Mouse (Mus musculus) stomach, postnatal 0 days (tissue): Measurements from ENCODE around the gene Cmtm1. TPM values are rescaled to one million over a fixed set of nuclear protein-coding genes. Genes with fewer than 3 reads are reported as not detected.
"Not testable (repeated sequence)": the region's sequence is repeated elsewhere in the genome, so short reads cannot be mapped to it uniquely, and the experiment has no call there.

Experiments
- ATAC-seq: fragments of 200-750 bp; cut with Nextera tagmentation; 2 replicates; pipeline ENCODE4 v1.8.0; 2017; ENCODE audit not compliant: low FRiP score, low TSS enrichment
- DNase-seq: peaks from one replicate; pipeline ENCODE4 v3.0.0-alpha.2; 2016; ENCODE audit warnings: low spot score
- H3K27ac ChIP-seq: fragments of 300-500 bp; sonication (generic); replicated peaks from 2 replicates; pipeline ENCODE4 v1.5.1; 2014; ENCODE audit warnings: mild to moderate bottlenecking, control low read depth
- H3K27me3 ChIP-seq: fragments of 300-500 bp; sonication (generic); 2 replicates; pipeline ENCODE4 v1.6.1; 2014; ENCODE audit warnings: low read length; ENCODE audit not compliant: control insufficient read depth, insufficient read depth
- H3K36me3 ChIP-seq: fragments of 300-500 bp; sonication (generic); 2 replicates; pipeline ENCODE4 v1.6.1; 2014; ENCODE audit warnings: low read length, mixed read lengths; ENCODE audit not compliant: control insufficient read depth, insufficient read depth
- H3K4me1 ChIP-seq: fragments of 300-500 bp; sonication (generic); replicated peaks from 2 replicates; pipeline ENCODE4 v1.6.1; 2014; ENCODE audit warnings: antibody characterized with exemption; ENCODE audit not compliant: control insufficient read depth, insufficient read depth
- H3K4me2 ChIP-seq: fragments of 300-500 bp; sonication (generic); replicated peaks from 2 replicates; pipeline ENCODE4 v1.6.1; 2014; ENCODE audit warnings: low read depth, mild to moderate bottlenecking, control low read depth, moderate library complexity
- H3K4me3 ChIP-seq: fragments of 300-500 bp; sonication (generic); 2 replicates; pipeline ENCODE4 v1.5.1; 2014; ENCODE audit warnings: low read depth, low read length, control low read depth
- H3K9ac ChIP-seq: fragments of 300-500 bp; sonication (generic); 2 replicates; pipeline ENCODE4 v1.6.1; 2014; ENCODE audit warnings: mild to moderate bottlenecking, low read length, control low read depth, mixed read lengths
- H3K9me3 ChIP-seq: fragments of 300-500 bp; sonication (generic); 2 replicates; pipeline ENCODE4 v1.6.1; 2016; ENCODE audit warnings: low read length; ENCODE audit not compliant: control insufficient read depth
- CTCF ChIP-seq: IDR thresholded peaks from 2 replicates; pipeline ENCODE4 v1.5.1; 2016; ENCODE audit warnings: antibody characterized with exemption, low read depth, mild to moderate bottlenecking, moderate library complexity
- EP300 ChIP-seq: optimal IDR thresholded peaks from 2 replicates; pipeline ENCODE3; 2016; ENCODE audit warnings: antibody characterized with exemption
- WGBS: fragments of 180-500 bp; shearing (Covaris S2); extraction: QIAGEN DNeasy Blood & Tissue Kit; methylation state at CpG from one replicate; pipeline ENCODE4 v1.1.7; 2014; 5-methylcytosine and 5-hydroxymethylcytosine counted together
- polyA plus RNA-seq: library from polyadenylated mRNA; unstranded; fragments of >200 nt; fragmentation: Nextera tagmentation; extraction: Ambion mirVana; gene quantifications from 2 replicates; pipeline ENCODE4 v1.2.1, GENCODE M21; 2015

Gene Cmtm1
- polyA plus RNA-seq, 1 experiment from 2014 or later = not detected

GRCm38 (mm10) chr8:104304962-104305361 lies 5.0 kb downstream of the Cmtm1 start:
- H3K4me1 ChIP-seq = no peaks in the 10 kb centered on the region
- H3K36me3 ChIP-seq = no peaks in the 10 kb centered on the region
- no peak overlapping the region for H3K9ac ChIP-seq
- no peak overlapping the region for H3K4me3 ChIP-seq
- ATAC-seq = no peak
- no peak for DNase-seq
- no peaks in the 10 kb centered on the region for H3K9me3 ChIP-seq
- H3K4me2 ChIP-seq = no peak overlapping the region
- no peaks in the 10 kb centered on the region for H3K27me3 ChIP-seq
- 82% methylated on average over 11 of the region's 11 CpGs for WGBS
- no peak overlapping the region for H3K27ac ChIP-seq
- no peak for TF ChIP-seq CTCF
- no peak for TF ChIP-seq EP300

GRCm38 (mm10) chr8:104302536-104302935 lies 7.4 kb downstream of the Cmtm1 start:
- not testable (repeated sequence) for H3K27me3 ChIP-seq, H3K36me3 ChIP-seq, H3K9me3 ChIP-seq, H3K9ac ChIP-seq, H3K4me1 ChIP-seq, ATAC-seq, H3K4me3 ChIP-seq, H3K27ac ChIP-seq, DNase-seq, H3K4me2 ChIP-seq
- WGBS = 91% methylated on average over 4 of the region's 4 CpGs

- H3K4me3 ChIP-seq, H3K27ac ChIP-seq, H3K36me3 ChIP-seq, H3K4me2 ChIP-seq, H3K9ac ChIP-seq, H3K4me1 ChIP-seq, ATAC-seq, H3K9me3 ChIP-seq, H3K27me3 ChIP-seq, DNase-seq: not testable (repeated sequence)
- WGBS = 13% methylated on average over 3 of the region's 3 CpGs
Observed at GRCm38 (mm10) chr8:104301577-104301976, 8.4 kb downstream of the Cmtm1 start.

GRCm38 (mm10) chr8:104294396-104294795 lies 15.5 kb downstream of the Cmtm1 start:
- Histone ChIP-seq H3K4me3 (no peak overlapping the region), H3K4me2 (no peak overlapping the region), H3K9ac (no peak overlapping the region), H3K9me3 (no peaks in the 10 kb centered on the region), H3K27me3 (no peaks in the 10 kb centered on the region), H3K4me1 (no peaks in the 10 kb centered on the region), H3K27ac (no peak overlapping the region), H3K36me3 (no peaks in the 10 kb centered on the region)
- DNase-seq (no peak), ATAC-seq (no peak)
- 73% methylated on average over 1 of the region's 1 CpGs for WGBS
- no peak for TF ChIP-seq EP300
- no peak for TF ChIP-seq CTCF

GRCm38 (mm10) chr8:104293081-104293480 lies 16.9 kb downstream of the Cmtm1 start, which contains the start of gene Cmtm2a:
Gene Cmtm2a, minus strand, starts transcription at chr8:104293181.
- not testable (repeated sequence) for H3K9ac ChIP-seq, H3K9me3 ChIP-seq, H3K27ac ChIP-seq, H3K4me1 ChIP-seq, H3K4me3 ChIP-seq, DNase-seq, ATAC-seq, H3K4me2 ChIP-seq, H3K36me3 ChIP-seq, H3K27me3 ChIP-seq
- 89% methylated on average over 12 of the region's 12 CpGs for WGBS

GRCm38 (mm10) chr8:104268937-104269440 lies 41.0 kb downstream of the Cmtm1 start:
- DNase-seq = no peak
- ATAC-seq = 0 out of 2 replicates have a peak, but pooled peaks have one; percentile 24
- H3K27me3 ChIP-seq = no peaks in the 10 kb centered on the region

More at GRCm38 (mm10) chr8:104268937-104269440, 41.0 kb downstream of the Cmtm1 start:
- 75% methylated on average over 6 of the region's 6 CpGs for WGBS
- Histone ChIP-seq H3K4me3 (no peak overlapping the region), H3K4me1 (no peaks in the 10 kb centered on the region), H3K36me3 (no peaks in the 10 kb centered on the region), H3K27ac (no peak overlapping the region), H3K9me3 (no peaks in the 10 kb centered on the region), H3K9ac (no peak overlapping the region), H3K4me2 (no peak overlapping the region)
- TF ChIP-seq EP300 (no peak), CTCF (no peak)
